ENCODE assay signal across 8 mouse cellular contexts in genomic region chr10:19185790-19186581, GRCm38 (mm10).
DNase-seq lines count a peak whose midpoint lies in the region; ATAC-seq and TF ChIP-seq lines count a peak whose summit lies in the region.

No protein-coding gene starts in this region.

- peak; percentile 77 for TF ChIP-seq CTCF in gastrocnemius, adult 2 months (IDR thresholded peaks at IDR 0.05)

- peak overlapping the region; percentile 59 for H3K4me2 ChIP-seq in hindbrain, embryonic 12.5 days (replicated peaks)

- DNase-seq in gastrocnemius, adult 2 months: peak; percentile 36
- no peak for DNase-seq in gastrocnemius, postnatal 14 days
- DNase-seq in layer of hippocampus, postnatal 10 days (ENCODE audit: low spot score in 2 of 2): peak; percentile 23 to 37
- peak; percentile 48 for DNase-seq in lung, postnatal 14 days
- peak; percentile 84 for DNase-seq in retina, postnatal 1 day

- intact Hi-C loops in gastrocnemius, adult 2 months (cut with DNase I): loop anchor here (1.0 to 2.0 kb wide), 3 partner anchors 171 to 269 kb away; partner anchors contain the start of gene Tnfaip3
- intact Hi-C loops in gastrocnemius, postnatal 14 days (cut with DNase I; ENCODE audit: low total_unique reads): loop anchor here (2.0 kb wide), 1 partner anchor 229 kb away; no protein-coding TSS in a partner anchor

- WGBS in hindbrain, embryonic 12.5 days: 15% methylated on average over 18 of the region's 18 CpGs

- no peaks in the 10 kb centered on the region for H3K36me3 ChIP-seq in hindbrain, embryonic 12.5 days

- H3K27me3 ChIP-seq in hindbrain, embryonic 12.5 days: peaks cover 7% of the 10 kb centered on the region

- no peaks in the 10 kb centered on the region for H3K4me1 ChIP-seq in brown adipose tissue, adult 24 weeks (ENCODE audit: control insufficient read depth, insufficient read depth, insufficient read length, low read length)
- H3K4me1 ChIP-seq in hindbrain, embryonic 12.5 days: peaks cover 7% of the 10 kb centered on the region; the same call in 1 of the 2 replicates

- peak; percentile 52 for ATAC-seq in erythroid progenitor cell, adult 5-6 weeks (replicated peaks; ENCODE audit: low FRiP score, poor library complexity, severe bottlenecking)
- ATAC-seq in hindbrain, embryonic 12.5 days (ENCODE audit: low FRiP score): peak; percentile 48; the same call in 1 of the 2 replicates

- H3K4me3 ChIP-seq in gastrocnemius, adult 2 months: peak overlapping the region; percentile 71
- peak overlapping the region; percentile 58 for H3K4me3 ChIP-seq in brown adipose tissue, adult 24 weeks (ENCODE audit: insufficient read depth, low read depth, low read length)
- peak overlapping the region; percentile 25 for H3K4me3 ChIP-seq in hindbrain, embryonic 12.5 days

- H3K9me3 ChIP-seq in hindbrain, embryonic 12.5 days (replicated peaks): no peaks in the 10 kb centered on the region

- 0 out of 2 replicates have a peak overlapping the region, but pooled peaks have one; percentile 45 for H3K9ac ChIP-seq in hindbrain, embryonic 12.5 days

- peak overlapping the region; percentile 67 for H3K27ac ChIP-seq in gastrocnemius, adult 2 months
- 0 out of 2 replicates have a peak overlapping the region, but pooled peaks have one; percentile 6 for H3K27ac ChIP-seq in brown adipose tissue, adult 24 weeks (replicated peaks; ENCODE audit: low read depth, low read length)
- no peak overlapping the region for H3K27ac ChIP-seq in hindbrain, embryonic 12.5 days
